Mouse (Mus musculus): Measurements from ENCODE around the gene Gm17657.

The Gm17657 gene

GRCm38 (mm10) chr17:29549543-29550428, at the start of gene Gm17657, which contains the start of gene Tbc1d22b:
Gm17657 (minus strand) TSS chr17:29549638.
Tbc1d22b (plus strand) TSS chr17:29549785.
- DNase-seq, result peak; percentile 94

GRCm38 (mm10) chr17:29599051-29599450, 49.6 kb upstream of the Gm17657 start:
- DNase-seq, result no peak

- DNase-seq, result no peak
Observed at GRCm38 (mm10) chr17:29596771-29597132, 47.3 kb upstream of the Gm17657 start.

GRCm38 (mm10) chr17:29595891-29596770, 46.7 kb upstream of the Gm17657 start:
- no peak for DNase-seq

GRCm38 (mm10) chr17:29589221-29589898, 39.9 kb upstream of the Gm17657 start:
- DNase-seq, result peak; percentile 7

GRCm38 (mm10) chr17:29586921-29587320, 37.5 kb upstream of the Gm17657 start:
- no peak for DNase-seq

- DNase-seq, result no peak
Observed at GRCm38 (mm10) chr17:29585446-29585845, 36.0 kb upstream of the Gm17657 start.

- no peak for DNase-seq
Observed at GRCm38 (mm10) chr17:29584737-29585136, 35.3 kb upstream of the Gm17657 start.

GRCm38 (mm10) chr17:29584306-29584705, 34.9 kb upstream of the Gm17657 start:
- DNase-seq, result no peak

- DNase-seq, result no peak
Observed at GRCm38 (mm10) chr17:29583569-29583968, 34.1 kb upstream of the Gm17657 start.

- DNase-seq, result no peak
Observed at GRCm38 (mm10) chr17:29579579-29580126, 30.2 kb upstream of the Gm17657 start.

GRCm38 (mm10) chr17:29569831-29570230, 20.4 kb upstream of the Gm17657 start:
- no peak for DNase-seq

GRCm38 (mm10) chr17:29568435-29568834, 19.0 kb upstream of the Gm17657 start:
- DNase-seq, result no peak

- DNase-seq, result no peak
Observed at GRCm38 (mm10) chr17:29565521-29565920, 16.1 kb upstream of the Gm17657 start.

GRCm38 (mm10) chr17:29558476-29558875, 9.0 kb upstream of the Gm17657 start:
- no peak for DNase-seq

GRCm38 (mm10) chr17:29556893-29557292, 7.5 kb upstream of the Gm17657 start:
- DNase-seq, result no peak

GRCm38 (mm10) chr17:29556456-29556855, 7.0 kb upstream of the Gm17657 start:
- DNase-seq, result no peak

- DNase-seq, result no peak
Observed at GRCm38 (mm10) chr17:29554176-29554575, 4.7 kb upstream of the Gm17657 start.

- no peak for DNase-seq
Observed at GRCm38 (mm10) chr17:29552162-29552732, 2.8 kb upstream of the Gm17657 start, which contains the start of gene Tmem217. Tmem217 (minus strand) TSS chr17:29552385.

- DNase-seq, result no peak
Observed at GRCm38 (mm10) chr17:29551019-29551418, 1.6 kb upstream of the Gm17657 start.

GRCm38 (mm10) chr17:29548994-29549393, 444 bp downstream of the Gm17657 start:
- DNase-seq, result no peak

- DNase-seq, result no peak
Observed at GRCm38 (mm10) chr17:29548494-29548893, 944 bp downstream of the Gm17657 start.

All from lung, postnatal 14 days (tissue).